Mouse (Mus musculus): ENCODE data around the gene Ring1.
A peak's percentile ranks its signal among the peaks of the same experiment; 100 is the strongest.
"Not testable (repeated sequence)": the region's sequence is repeated elsewhere in the genome, so short reads cannot be mapped to it uniquely, and the experiment has no call there.

Gene Ring1

GRCm38 (mm10) chr17:34028501-34029149 lies 4.1 kb upstream of the Ring1 start:
- no peak for DNase-seq (ENCODE audit: inconsistent ontology term)

- DNase-seq (ENCODE audit: inconsistent ontology term): peak; percentile 98
Measured at GRCm38 (mm10) chr17:34027656-34028223, 3.3 kb upstream of the Ring1 start, which contains the start of gene H2-Ke6. H2-Ke6 (minus strand) TSS chr17:34028060.

- DNase-seq (ENCODE audit: inconsistent ontology term): peak; percentile 42
Measured at GRCm38 (mm10) chr17:34026917-34027655, 2.6 kb upstream of the Ring1 start.

GRCm38 (mm10) chr17:34026221-34026620 lies 1.7 kb upstream of the Ring1 start:
- DNase-seq (ENCODE audit: inconsistent ontology term): no peak

- DNase-seq (ENCODE audit: inconsistent ontology term): no peak
Measured at GRCm38 (mm10) chr17:34025756-34026151, 1.3 kb upstream of the Ring1 start.

- no peak for DNase-seq (ENCODE audit: inconsistent ontology term)
Measured at GRCm38 (mm10) chr17:34024861-34025755, 628 bp upstream of the Ring1 start.

- DNase-seq (ENCODE audit: inconsistent ontology term): no peak
Measured at GRCm38 (mm10) chr17:34023678-34024077, 802 bp downstream of the Ring1 start.

- no peak for DNase-seq (ENCODE audit: inconsistent ontology term)
Measured at GRCm38 (mm10) chr17:34022987-34023386, 1.5 kb downstream of the Ring1 start.

- no peak for DNase-seq (ENCODE audit: inconsistent ontology term)
Measured at GRCm38 (mm10) chr17:34022414-34022783, 2.1 kb downstream of the Ring1 start.

- no peak for DNase-seq (ENCODE audit: inconsistent ontology term)
Measured at GRCm38 (mm10) chr17:34021539-34022413, 2.7 kb downstream of the Ring1 start.

- DNase-seq (ENCODE audit: inconsistent ontology term): no peak
Measured at GRCm38 (mm10) chr17:34013436-34013835, 11.0 kb downstream of the Ring1 start.

- DNase-seq (ENCODE audit: inconsistent ontology term): no peak
Measured at GRCm38 (mm10) chr17:34010156-34010555, 14.3 kb downstream of the Ring1 start.

GRCm38 (mm10) chr17:34006570-34006969 lies 17.9 kb downstream of the Ring1 start:
- DNase-seq (ENCODE audit: inconsistent ontology term): no peak

- DNase-seq (ENCODE audit: inconsistent ontology term): no peak
Measured at GRCm38 (mm10) chr17:34003426-34003825, 21.1 kb downstream of the Ring1 start.

GRCm38 (mm10) chr17:34000796-34001195 lies 23.7 kb downstream of the Ring1 start:
- DNase-seq (ENCODE audit: inconsistent ontology term): not testable (repeated sequence)

- DNase-seq (ENCODE audit: inconsistent ontology term): peak; percentile 88
Measured at GRCm38 (mm10) chr17:34000150-34000537, 24.3 kb downstream of the Ring1 start, which contains the start of gene H2-K1. H2-K1 (minus strand) TSS chr17:34000347.

- peak; percentile 38 for DNase-seq (ENCODE audit: inconsistent ontology term)
Measured at GRCm38 (mm10) chr17:33999341-34000149, 24.9 kb downstream of the Ring1 start.

- not testable (repeated sequence) for DNase-seq (ENCODE audit: inconsistent ontology term)
Measured at GRCm38 (mm10) chr17:33998697-33999096, 25.8 kb downstream of the Ring1 start.

GRCm38 (mm10) chr17:33997025-33997424 lies 27.5 kb downstream of the Ring1 start:
- not testable (repeated sequence) for DNase-seq (ENCODE audit: inconsistent ontology term)

- no peak for DNase-seq (ENCODE audit: inconsistent ontology term)
Measured at GRCm38 (mm10) chr17:33995651-33996050, 28.8 kb downstream of the Ring1 start.
